Mouse (Mus musculus) lung, adult 2 months (tissue): ENCODE measurements around the gene Atad1.

ENCODE experiments used
- CTCF ChIP-seq: fragments of 200-500 bp; IDR thresholded peaks from 2 replicates; pipeline ENCODE4 v1.5.1; 2011; ENCODE audit warnings: mild to moderate bottlenecking, low read length, control low read depth; ENCODE audit not compliant: insufficient read depth
- POLR2A ChIP-seq: fragments of 200-500 bp; IDR thresholded peaks from 2 replicates; pipeline ENCODE4 v1.6.1; 2011; ENCODE audit warnings: low read depth, mild to moderate bottlenecking, control low read depth, low read length, borderline replicate concordance; ENCODE audit errors: extremely low read depth

DNA sequence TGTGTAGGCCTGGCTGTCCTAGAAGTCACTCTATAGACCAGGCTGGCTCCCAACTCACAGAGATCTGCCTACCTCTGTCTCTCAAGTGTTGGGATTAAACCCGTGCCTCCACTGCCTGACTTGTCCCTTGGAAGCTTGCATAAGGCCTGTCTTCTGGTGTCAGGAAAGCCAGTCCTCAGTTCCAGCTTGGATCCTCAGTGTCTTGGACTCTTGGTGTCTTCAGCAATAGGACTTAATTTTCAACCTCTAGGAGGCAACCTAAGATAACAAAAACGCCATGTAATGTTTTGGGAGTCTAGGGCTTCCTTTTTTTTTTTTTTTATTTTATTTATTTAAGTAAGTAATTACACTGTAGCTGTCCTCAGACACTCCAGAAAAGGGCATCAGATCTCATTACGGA lies 22.0 kb downstream of the Atad1 start:
- TF ChIP-seq CTCF (no peak), POLR2A (no peak)
